Mouse (Mus musculus) bone marrow macrophage, adult 2 months (primary cell): Measurements from ENCODE around the gene Ercc4. TPM values are rescaled to one million over a fixed set of nuclear protein-coding genes. Genes with fewer than 3 reads are reported as not detected.

Source experiments
- H3K27ac ChIP-seq: 2 replicates; pipeline ENCODE4 v1.5.1; 2012; ENCODE audit warnings: low read depth, low read length; ENCODE audit not compliant: insufficient read depth
- H3K4me1 ChIP-seq: 2 replicates; pipeline ENCODE4 v1.6.1; 2012; ENCODE audit warnings: low read length; ENCODE audit not compliant: control insufficient read depth, insufficient read depth
- H3K4me3 ChIP-seq: 2 replicates; pipeline ENCODE4 v1.5.1; 2012; ENCODE audit warnings: mild to moderate bottlenecking, low read length, moderate library complexity; ENCODE audit not compliant: insufficient read depth
- CTCF ChIP-seq: IDR thresholded peaks from 2 replicates; pipeline ENCODE4 v1.5.1; 2012; ENCODE audit warnings: low read depth, mild to moderate bottlenecking, low read length, moderate library complexity
- POLR2A ChIP-seq: IDR thresholded peaks from 2 replicates; pipeline ENCODE4 v1.6.1; 2012; ENCODE audit warnings: mild to moderate bottlenecking, low read depth, low read length, borderline replicate concordance
- polyA plus RNA-seq: library from polyadenylated mRNA; stranded (reverse); fragments of >200 nt; gene quantifications from 2 replicates; pipeline ENCODE4 v1.2.4, GENCODE M21; 2012; ENCODE audit not compliant: missing spikeins, insufficient read depth, insufficient read length

Ercc4 gene
- polyA plus RNA-seq, 1 experiment, result 11.8 TPM

- H3K27ac ChIP-seq, result no peak overlapping the region
- TF ChIP-seq CTCF (no peak), POLR2A (no peak)
These were observed 38.5 kb downstream of the Ercc4 start for GRCm38 (mm10) chr16:13147810-13148555.

GRCm38 (mm10) chr16:13149950-13150349 lies 40.5 kb downstream of the Ercc4 start:
- H3K4me1 ChIP-seq, result no peaks in the 10 kb centered on the region
- H3K4me3 ChIP-seq, result no peak overlapping the region
- no peak overlapping the region for H3K27ac ChIP-seq
- TF ChIP-seq CTCF (no peak), POLR2A (no peak)

More at GRCm38 (mm10) chr16:13147810-13148555, 38.5 kb downstream of the Ercc4 start:
- H3K4me3 ChIP-seq, result no peak overlapping the region
- no peaks in the 10 kb centered on the region for H3K4me1 ChIP-seq

GRCm38 (mm10) chr16:13150790-13151189 lies 41.3 kb downstream of the Ercc4 start:
- Histone ChIP-seq H3K4me3 (no peak overlapping the region), H3K4me1 (no peaks in the 10 kb centered on the region), H3K27ac (no peak overlapping the region)
- TF ChIP-seq CTCF (no peak), POLR2A (no peak)

GRCm38 (mm10) chr16:13152475-13152874 lies 43.0 kb downstream of the Ercc4 start:
- no peak for TF ChIP-seq CTCF
- no peak for TF ChIP-seq POLR2A
- no peak overlapping the region for H3K27ac ChIP-seq
- H3K4me3 ChIP-seq, result no peak overlapping the region
- no peaks in the 10 kb centered on the region for H3K4me1 ChIP-seq

- H3K4me3 ChIP-seq, result no peak overlapping the region
- TF ChIP-seq POLR2A (no peak), CTCF (no peak)
- no peaks in the 10 kb centered on the region for H3K4me1 ChIP-seq
These were observed 43.7 kb downstream of the Ercc4 start for GRCm38 (mm10) chr16:13153215-13153614.

GRCm38 (mm10) chr16:13154352-13154751 lies 44.9 kb downstream of the Ercc4 start:
- no peak overlapping the region for H3K27ac ChIP-seq
- no peak overlapping the region for H3K4me3 ChIP-seq
- H3K4me1 ChIP-seq, result 0 out of 2 replicates have a peak, but pooled peaks cover under 1% of the 10 kb centered on the region
- TF ChIP-seq CTCF, result no peak
- no peak for TF ChIP-seq POLR2A

More at GRCm38 (mm10) chr16:13153215-13153614, 43.7 kb downstream of the Ercc4 start:
- no peak overlapping the region for H3K27ac ChIP-seq

GRCm38 (mm10) chr16:13157314-13157713 lies 47.8 kb downstream of the Ercc4 start:
- Histone ChIP-seq H3K4me3 (no peak overlapping the region), H3K27ac (no peak overlapping the region), H3K4me1 (peaks cover 8% of the 10 kb centered on the region)
- TF ChIP-seq CTCF (no peak), POLR2A (no peak)

GRCm38 (mm10) chr16:13158153-13158670 lies 48.7 kb downstream of the Ercc4 start:
- no peak overlapping the region for H3K27ac ChIP-seq
- H3K4me1 ChIP-seq, result peaks cover 8% of the 10 kb centered on the region
- TF ChIP-seq CTCF, result no peak
- H3K4me3 ChIP-seq, result no peak overlapping the region

- peaks cover 8% of the 10 kb centered on the region for H3K4me1 ChIP-seq
- no peak for TF ChIP-seq POLR2A
- no peak overlapping the region for H3K4me3 ChIP-seq
- H3K27ac ChIP-seq, result no peak overlapping the region
These were observed 49.7 kb downstream of the Ercc4 start for GRCm38 (mm10) chr16:13158906-13159889.
